Mouse (Mus musculus): ENCODE data around the gene Faap20. TPM values are rescaled to one million over a fixed set of nuclear protein-coding genes. Genes with fewer than 3 reads are reported as not detected.

Gene Faap20
- polyA plus RNA-seq, 1 experiment from 2014 or later, result 83.9 TPM

DNA sequence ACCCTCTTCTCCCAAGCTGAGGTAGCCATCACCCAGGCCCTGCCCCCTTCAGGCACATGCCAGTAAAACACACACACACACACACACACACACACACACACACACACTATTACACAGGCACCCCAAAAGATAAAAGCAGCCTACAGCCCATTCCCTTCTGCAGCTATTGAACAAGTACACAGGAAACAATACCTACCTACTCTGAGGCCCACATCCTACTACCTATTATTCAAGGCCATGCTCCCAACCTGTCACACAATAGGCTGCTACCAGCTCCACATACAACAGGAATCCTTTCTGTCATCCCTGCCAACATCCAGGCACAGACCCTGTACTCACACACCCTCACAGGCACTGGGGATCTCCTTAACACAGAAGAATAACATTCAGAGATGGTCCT lies 40.5 kb upstream of the Faap20 start:
- Histone ChIP-seq H3K36me3 (ENCODE audit: insufficient read depth) (peaks cover 23% of the 10 kb centered on the region), H3K4me1 (ENCODE audit: insufficient read depth) (peaks cover 35% of the 10 kb centered on the region), H3K4me3 (ENCODE audit: low read depth, low read length) (no peak overlapping the region), H3K27me3 (ENCODE audit: insufficient read depth, low read length) (no peaks in the 10 kb centered on the region), H3K27ac (ENCODE audit: low read depth) (no peak overlapping the region), H3K9me3 (ENCODE audit: low read depth, low read length) (no peaks in the 10 kb centered on the region), H3K4me2 (no peak overlapping the region), H3K9ac (no peak overlapping the region)
- ATAC-seq (ENCODE audit: insufficient read depth) (no peak), DNase-seq (no peak)
- no peak for TF ChIP-seq CTCF (IDR thresholded peaks at IDR 0.05; ENCODE audit: low read depth)

DNA sequence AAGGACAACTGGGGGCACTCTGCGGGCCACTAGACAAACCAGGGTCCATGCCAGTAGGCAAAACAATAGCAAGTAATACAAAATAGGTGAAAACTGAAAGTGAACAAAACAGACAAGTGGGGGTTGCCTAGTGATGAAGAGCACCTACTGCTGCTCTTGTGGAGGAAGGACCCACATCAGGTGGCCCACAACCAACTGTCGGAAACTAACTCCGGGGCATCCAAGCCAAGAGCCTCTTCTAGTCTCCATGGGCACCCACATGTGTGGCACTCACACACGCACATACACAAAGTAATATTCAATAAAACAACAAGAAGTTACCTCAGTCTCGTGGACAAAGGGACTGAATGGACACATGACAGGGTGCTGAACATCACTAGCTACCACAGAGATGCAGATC lies 40.1 kb upstream of the Faap20 start:
- no peak overlapping the region for H3K4me2 ChIP-seq
- H3K4me3 ChIP-seq (ENCODE audit: low read depth, low read length), result no peak overlapping the region
- peaks cover 21% of the 10 kb centered on the region for H3K36me3 ChIP-seq (ENCODE audit: insufficient read depth)
- no peak for TF ChIP-seq CTCF (IDR thresholded peaks at IDR 0.05; ENCODE audit: low read depth)
- H3K9ac ChIP-seq, result no peak overlapping the region
- DNase-seq, result no peak
- peaks cover 35% of the 10 kb centered on the region for H3K4me1 ChIP-seq (ENCODE audit: insufficient read depth)
- WGBS, result 90% methylated on average over 5 of the region's 5 CpGs
- no peak overlapping the region for H3K27ac ChIP-seq (ENCODE audit: low read depth)
- no peaks in the 10 kb centered on the region for H3K9me3 ChIP-seq (ENCODE audit: low read depth, low read length)
- ATAC-seq (ENCODE audit: insufficient read depth), result no peak
- no peaks in the 10 kb centered on the region for H3K27me3 ChIP-seq (ENCODE audit: insufficient read depth, low read length)

DNA sequence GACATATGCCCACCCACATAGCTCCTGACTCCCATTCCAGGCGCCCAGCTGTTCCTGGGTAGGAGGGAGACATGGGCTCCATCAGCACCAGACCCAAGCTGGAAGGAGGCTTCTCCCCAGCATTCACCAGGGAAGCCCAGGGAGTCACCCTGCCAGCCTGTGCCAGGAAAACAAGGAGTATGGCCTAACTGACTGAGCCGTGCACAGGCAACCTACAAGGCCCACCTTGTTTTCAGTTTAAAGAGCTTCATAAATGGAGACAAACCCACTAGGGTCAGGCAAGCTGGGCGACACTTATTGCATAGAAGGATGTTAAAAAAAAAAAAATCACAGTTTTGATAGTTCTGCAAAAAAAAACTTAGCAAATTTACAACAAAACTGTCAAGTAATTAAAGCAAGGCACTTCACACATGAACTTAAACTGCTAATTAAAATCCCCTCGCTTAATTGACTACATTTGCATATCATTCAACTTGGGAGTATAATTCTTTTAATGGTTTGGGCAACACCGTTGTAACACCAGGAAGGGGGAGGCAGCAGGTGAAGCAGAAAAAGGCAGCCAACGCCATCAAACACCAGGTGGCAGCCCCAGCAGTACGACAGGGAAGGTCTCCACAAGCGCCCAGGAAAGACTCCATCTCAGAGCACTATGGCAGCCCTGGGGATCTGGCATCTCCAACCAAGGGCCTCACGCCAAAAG lies 36.4 kb upstream of the Faap20 start:
- no peak overlapping the region for H3K9ac ChIP-seq
- H3K27me3 ChIP-seq (ENCODE audit: insufficient read depth, low read length), result no peaks in the 10 kb centered on the region
- WGBS, result 66% methylated on average over 9 of the region's 9 CpGs
- H3K9me3 ChIP-seq (ENCODE audit: low read depth, low read length), result no peaks in the 10 kb centered on the region
- DNase-seq (no peak), ATAC-seq (ENCODE audit: insufficient read depth) (no peak)
- H3K27ac ChIP-seq (ENCODE audit: low read depth), result no peak overlapping the region
- peaks cover 45% of the 10 kb centered on the region for H3K4me1 ChIP-seq (ENCODE audit: insufficient read depth)
- H3K4me2 ChIP-seq, result no peak overlapping the region
- TF ChIP-seq CTCF (IDR thresholded peaks at IDR 0.05; ENCODE audit: low read depth), result no peak
- H3K36me3 ChIP-seq (ENCODE audit: insufficient read depth), result peaks cover 31% of the 10 kb centered on the region
- H3K4me3 ChIP-seq (ENCODE audit: low read depth, low read length), result no peak overlapping the region

DNA sequence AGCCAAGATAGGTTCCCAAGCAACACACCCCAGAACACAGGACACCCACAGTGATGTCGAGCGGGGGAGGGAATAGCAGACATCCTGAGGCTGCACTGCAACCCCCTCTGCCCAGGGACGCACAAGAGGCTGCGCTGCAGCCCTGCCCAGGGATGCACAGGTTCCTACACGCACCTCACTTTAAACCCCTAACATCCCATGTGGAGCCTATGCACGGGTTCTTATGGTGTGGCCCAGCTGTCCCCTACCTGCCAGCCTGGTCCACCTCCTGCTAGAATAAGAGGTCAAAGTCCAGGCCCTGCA lies 35.9 kb upstream of the Faap20 start:
- TF ChIP-seq CTCF (IDR thresholded peaks at IDR 0.05; ENCODE audit: low read depth), result no peak

DNA sequence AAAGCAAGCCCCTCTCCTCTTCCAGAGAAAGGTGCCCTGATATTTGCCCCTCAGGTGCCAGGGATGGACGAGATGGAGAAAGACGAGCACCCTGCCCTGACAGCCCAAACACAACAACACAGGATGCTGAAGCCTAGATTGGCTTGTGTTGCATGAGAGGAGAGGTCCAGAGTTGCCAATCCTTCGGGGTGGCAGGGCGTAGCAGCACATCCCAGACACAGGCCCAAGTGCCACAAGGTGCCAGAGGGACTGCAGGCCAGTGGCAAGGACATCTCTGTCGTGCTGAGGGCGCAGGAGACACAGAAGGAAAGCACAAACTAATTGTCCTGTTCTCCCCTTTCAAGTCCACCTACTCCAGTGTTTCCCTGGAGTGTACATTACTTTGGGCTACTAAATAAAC lies 35.4 kb upstream of the Faap20 start:
- H3K36me3 ChIP-seq (ENCODE audit: insufficient read depth), result peaks cover 31% of the 10 kb centered on the region
- no peak overlapping the region for H3K4me2 ChIP-seq
- no peaks in the 10 kb centered on the region for H3K9me3 ChIP-seq (ENCODE audit: low read depth, low read length)
- H3K27me3 ChIP-seq (ENCODE audit: insufficient read depth, low read length), result no peaks in the 10 kb centered on the region
- H3K9ac ChIP-seq, result no peak overlapping the region
- no peak for TF ChIP-seq CTCF (IDR thresholded peaks at IDR 0.05; ENCODE audit: low read depth)
- no peak overlapping the region for H3K27ac ChIP-seq (ENCODE audit: low read depth)
- DNase-seq (no peak), ATAC-seq (ENCODE audit: insufficient read depth) (no peak)
- no peak overlapping the region for H3K4me3 ChIP-seq (ENCODE audit: low read depth, low read length)
- peaks cover 45% of the 10 kb centered on the region for H3K4me1 ChIP-seq (ENCODE audit: insufficient read depth)
- 70% methylated on average over 6 of the region's 6 CpGs for WGBS

More for the DNA sequence above, 35.9 kb upstream of the Faap20 start:
- Histone ChIP-seq H3K9ac (no peak overlapping the region), H3K27me3 (ENCODE audit: insufficient read depth, low read length) (no peaks in the 10 kb centered on the region), H3K27ac (ENCODE audit: low read depth) (no peak overlapping the region), H3K9me3 (ENCODE audit: low read depth, low read length) (no peaks in the 10 kb centered on the region), H3K4me3 (ENCODE audit: low read depth, low read length) (no peak overlapping the region), H3K36me3 (ENCODE audit: insufficient read depth) (peaks cover 31% of the 10 kb centered on the region), H3K4me1 (ENCODE audit: insufficient read depth) (peaks cover 45% of the 10 kb centered on the region), H3K4me2 (no peak overlapping the region)
- DNase-seq (no peak), ATAC-seq (ENCODE audit: insufficient read depth) (no peak)
- 79% methylated on average over 6 of the region's 6 CpGs for WGBS

DNA sequence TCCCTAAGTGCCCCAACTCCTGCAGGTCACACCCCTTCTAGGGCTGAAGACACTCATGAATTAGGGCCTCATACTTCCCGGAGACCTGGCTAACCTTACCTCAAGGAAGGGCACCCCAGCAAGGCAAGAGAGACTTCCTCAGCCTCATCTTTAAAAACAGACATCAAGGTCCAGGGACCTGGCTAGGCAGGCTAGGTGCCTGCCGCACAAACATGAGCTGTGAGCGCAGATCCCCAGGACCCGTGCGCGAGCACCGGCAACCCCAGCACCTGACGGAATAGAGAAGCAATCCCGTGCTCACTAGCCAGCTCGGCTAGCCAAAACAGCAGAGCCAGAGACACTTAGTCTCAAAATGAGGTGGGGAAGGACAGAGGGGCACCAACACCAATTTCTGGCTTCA lies 34.8 kb upstream of the Faap20 start:
- no peak for ATAC-seq (ENCODE audit: insufficient read depth)
- no peak for TF ChIP-seq CTCF (IDR thresholded peaks at IDR 0.05; ENCODE audit: low read depth)
- 65% methylated on average over 10 of the region's 10 CpGs for WGBS
- no peak overlapping the region for H3K9ac ChIP-seq
- H3K4me1 ChIP-seq (ENCODE audit: insufficient read depth), result peaks cover 49% of the 10 kb centered on the region
- H3K36me3 ChIP-seq (ENCODE audit: insufficient read depth), result peaks cover 31% of the 10 kb centered on the region
- H3K27ac ChIP-seq (ENCODE audit: low read depth), result no peak overlapping the region
- no peaks in the 10 kb centered on the region for H3K27me3 ChIP-seq (ENCODE audit: insufficient read depth, low read length)
- 0 out of 2 replicates have a peak overlapping the region, but pooled peaks have one; percentile 2 for H3K4me2 ChIP-seq
- DNase-seq, result no peak
- no peak overlapping the region for H3K4me3 ChIP-seq (ENCODE audit: low read depth, low read length)
- H3K9me3 ChIP-seq (ENCODE audit: low read depth, low read length), result no peaks in the 10 kb centered on the region

DNA sequence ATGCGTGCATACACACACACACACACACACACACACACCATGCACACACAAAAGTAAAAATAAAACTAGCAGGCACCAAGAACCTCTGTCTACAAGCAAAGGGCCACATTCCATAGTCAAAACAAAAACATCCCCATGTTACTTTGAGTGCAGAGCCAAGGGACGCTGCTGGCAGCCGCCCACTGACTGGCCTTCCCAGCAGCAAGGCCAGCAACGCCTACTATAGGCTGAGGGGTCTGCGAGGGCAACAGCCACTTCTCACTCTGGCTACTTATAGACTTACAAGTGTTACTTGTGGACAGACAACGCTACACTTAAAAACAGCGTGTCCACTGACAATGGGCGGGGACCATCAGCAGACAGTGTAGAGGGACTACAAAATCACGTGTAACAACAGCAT lies 34.4 kb upstream of the Faap20 start:
- DNase-seq, result peak; percentile 42
- H3K27me3 ChIP-seq (ENCODE audit: insufficient read depth, low read length), result no peaks in the 10 kb centered on the region
- H3K4me2 ChIP-seq, result peak overlapping the region; percentile 2
- 0 out of 2 replicates have a peak overlapping the region, but pooled peaks have one; percentile 7 for H3K9ac ChIP-seq
- WGBS, result 42% methylated on average over 9 of the region's 9 CpGs
- H3K9me3 ChIP-seq (ENCODE audit: low read depth, low read length), result no peaks in the 10 kb centered on the region
- peaks cover 30% of the 10 kb centered on the region for H3K36me3 ChIP-seq (ENCODE audit: insufficient read depth)
- TF ChIP-seq CTCF (IDR thresholded peaks at IDR 0.05; ENCODE audit: low read depth), result no peak
- ATAC-seq (ENCODE audit: insufficient read depth), result 0 out of 2 replicates have a peak, but pooled peaks have one; percentile 22
- no peak overlapping the region for H3K27ac ChIP-seq (ENCODE audit: low read depth)
- H3K4me3 ChIP-seq (ENCODE audit: low read depth, low read length), result no peak overlapping the region
- peaks cover 50% of the 10 kb centered on the region for H3K4me1 ChIP-seq (ENCODE audit: insufficient read depth)
